Mouse (Mus musculus): ENCODE data around the gene Uck2. TPM values are rescaled to one million over a fixed set of nuclear protein-coding genes. Genes with fewer than 3 reads are reported as not detected.
A peak's percentile ranks its signal among the peaks of the same experiment; 100 is the strongest.

The Uck2 gene
- polyA plus RNA-seq, 1 experiment from 2014 or later, result 49.5 TPM

- H3K36me3 ChIP-seq, result no peaks in the 10 kb centered on the region
- ATAC-seq, result no peak
- peaks cover 35% of the 10 kb centered on the region for H3K4me1 ChIP-seq (replicated peaks)
- WGBS, result 88% methylated on average over 9 of the region's 9 CpGs
- H3K4me3 ChIP-seq (replicated peaks), result no peak overlapping the region
- H3K27me3 ChIP-seq (replicated peaks), result 0 out of 2 replicates have a peak, but pooled peaks cover 3% of the 10 kb centered on the region
- H3K9ac ChIP-seq, result no peak overlapping the region
- no peak overlapping the region for H3K4me2 ChIP-seq (replicated peaks)
- no peaks in the 10 kb centered on the region for H3K9me3 ChIP-seq
- H3K27ac ChIP-seq, result no peak overlapping the region
Observed at GRCm38 (mm10) chr1:167268360-167269063, 16.6 kb downstream of the Uck2 start.

- H3K27me3 ChIP-seq (replicated peaks), result 0 out of 2 replicates have a peak, but pooled peaks cover 3% of the 10 kb centered on the region
- WGBS, result 81% methylated on average over 3 of the region's 3 CpGs
- no peak for ATAC-seq
- no peak overlapping the region for H3K4me2 ChIP-seq (replicated peaks)
- H3K4me1 ChIP-seq (replicated peaks), result peaks cover 33% of the 10 kb centered on the region
- H3K36me3 ChIP-seq, result no peaks in the 10 kb centered on the region
- H3K4me3 ChIP-seq (replicated peaks), result no peak overlapping the region
- no peak overlapping the region for H3K27ac ChIP-seq
- H3K9ac ChIP-seq, result no peak overlapping the region
- no peaks in the 10 kb centered on the region for H3K9me3 ChIP-seq
Observed at GRCm38 (mm10) chr1:167266720-167267119, 18.4 kb downstream of the Uck2 start.

- 0 out of 2 replicates have a peak, but pooled peaks cover 3% of the 10 kb centered on the region for H3K27me3 ChIP-seq (replicated peaks)
- H3K4me2 ChIP-seq (replicated peaks), result no peak overlapping the region
- ATAC-seq, result no peak
- H3K4me1 ChIP-seq (replicated peaks), result peaks cover 19% of the 10 kb centered on the region
- no peak overlapping the region for H3K9ac ChIP-seq
- H3K27ac ChIP-seq, result no peak overlapping the region
- H3K4me3 ChIP-seq (replicated peaks), result no peak overlapping the region
- no peaks in the 10 kb centered on the region for H3K9me3 ChIP-seq
- 80% methylated on average over 4 of the region's 4 CpGs for WGBS
- H3K36me3 ChIP-seq, result no peaks in the 10 kb centered on the region
Observed at GRCm38 (mm10) chr1:167265366-167265765, 19.8 kb downstream of the Uck2 start.

GRCm38 (mm10) chr1:167262489-167263041 lies 22.6 kb downstream of the Uck2 start:
- Histone ChIP-seq H3K9ac (no peak overlapping the region), H3K27me3 (replicated peaks) (no peaks in the 10 kb centered on the region), H3K27ac (no peak overlapping the region), H3K4me3 (replicated peaks) (no peak overlapping the region), H3K9me3 (no peaks in the 10 kb centered on the region), H3K4me1 (replicated peaks) (0 out of 2 replicates have a peak, but pooled peaks cover 6% of the 10 kb centered on the region), H3K4me2 (replicated peaks) (no peak overlapping the region), H3K36me3 (no peaks in the 10 kb centered on the region)
- ATAC-seq, result peak; percentile 32; the same call in 1 of the 2 replicates
- 64% methylated on average over 10 of the region's 10 CpGs for WGBS

- Histone ChIP-seq H3K27me3 (replicated peaks) (no peaks in the 10 kb centered on the region), H3K36me3 (no peaks in the 10 kb centered on the region), H3K4me3 (replicated peaks) (no peak overlapping the region), H3K27ac (no peak overlapping the region), H3K9ac (no peak overlapping the region), H3K9me3 (no peaks in the 10 kb centered on the region), H3K4me2 (replicated peaks) (no peak overlapping the region), H3K4me1 (replicated peaks) (0 out of 2 replicates have a peak, but pooled peaks cover 10% of the 10 kb centered on the region)
- ATAC-seq, result peak; percentile 17; the same call in 1 of the 2 replicates
- 86% methylated on average over 11 of the region's 11 CpGs for WGBS
Observed at GRCm38 (mm10) chr1:167261750-167262149, 23.4 kb downstream of the Uck2 start.

- H3K27ac ChIP-seq, result peak overlapping the region; percentile 58; the same call in 1 of the 2 replicates
- H3K9ac ChIP-seq, result no peak overlapping the region
- 0 out of 2 replicates have a peak overlapping the region, but pooled peaks have one; percentile 4 for H3K4me2 ChIP-seq (replicated peaks)
- no peaks in the 10 kb centered on the region for H3K9me3 ChIP-seq
- H3K36me3 ChIP-seq, result no peaks in the 10 kb centered on the region
- no peaks in the 10 kb centered on the region for H3K27me3 ChIP-seq (replicated peaks)
- 0 out of 2 replicates have a peak, but pooled peaks cover 11% of the 10 kb centered on the region for H3K4me1 ChIP-seq (replicated peaks)
- 35% methylated on average over 10 of the region's 10 CpGs for WGBS
- H3K4me3 ChIP-seq (replicated peaks), result no peak overlapping the region
- no peak for ATAC-seq
Observed at GRCm38 (mm10) chr1:167259702-167260101, 25.4 kb downstream of the Uck2 start.

GRCm38 (mm10) chr1:167256724-167257302 lies 28.3 kb downstream of the Uck2 start:
- ATAC-seq, result peak; percentile 87
- Histone ChIP-seq H3K27ac (no peak overlapping the region), H3K4me2 (replicated peaks) (no peak overlapping the region), H3K27me3 (replicated peaks) (no peaks in the 10 kb centered on the region), H3K4me1 (replicated peaks) (0 out of 2 replicates have a peak, but pooled peaks cover 13% of the 10 kb centered on the region), H3K4me3 (replicated peaks) (no peak overlapping the region), H3K9ac (no peak overlapping the region), H3K9me3 (no peaks in the 10 kb centered on the region), H3K36me3 (no peaks in the 10 kb centered on the region)
- 57% methylated on average over 15 of the region's 15 CpGs for WGBS

- H3K4me1 ChIP-seq (replicated peaks), result 0 out of 2 replicates have a peak, but pooled peaks cover 12% of the 10 kb centered on the region
- no peaks in the 10 kb centered on the region for H3K9me3 ChIP-seq
- ATAC-seq, result no peak
- H3K4me2 ChIP-seq (replicated peaks), result no peak overlapping the region
- 92% methylated on average over 12 of the region's 12 CpGs for WGBS
- no peaks in the 10 kb centered on the region for H3K36me3 ChIP-seq
- H3K27ac ChIP-seq, result no peak overlapping the region
- H3K4me3 ChIP-seq (replicated peaks), result no peak overlapping the region
- H3K27me3 ChIP-seq (replicated peaks), result no peaks in the 10 kb centered on the region
- no peak overlapping the region for H3K9ac ChIP-seq
Observed at GRCm38 (mm10) chr1:167253579-167253978, 31.5 kb downstream of the Uck2 start.

GRCm38 (mm10) chr1:167249881-167250280 lies 35.2 kb downstream of the Uck2 start:
- ATAC-seq, result no peak
- peaks cover 19% of the 10 kb centered on the region for H3K4me1 ChIP-seq (replicated peaks)
- 89% methylated on average over 8 of the region's 8 CpGs for WGBS
- H3K27me3 ChIP-seq (replicated peaks), result no peaks in the 10 kb centered on the region
- no peaks in the 10 kb centered on the region for H3K36me3 ChIP-seq
- no peak overlapping the region for H3K9ac ChIP-seq
- no peaks in the 10 kb centered on the region for H3K9me3 ChIP-seq
- H3K4me2 ChIP-seq (replicated peaks), result no peak overlapping the region
- H3K4me3 ChIP-seq (replicated peaks), result no peak overlapping the region
- no peak overlapping the region for H3K27ac ChIP-seq

GRCm38 (mm10) chr1:167249252-167249651 lies 35.9 kb downstream of the Uck2 start:
- Histone ChIP-seq H3K36me3 (no peaks in the 10 kb centered on the region), H3K27ac (no peak overlapping the region), H3K4me2 (replicated peaks) (no peak overlapping the region), H3K4me3 (replicated peaks) (no peak overlapping the region), H3K9ac (no peak overlapping the region), H3K27me3 (replicated peaks) (no peaks in the 10 kb centered on the region), H3K9me3 (no peaks in the 10 kb centered on the region), H3K4me1 (replicated peaks) (peaks cover 17% of the 10 kb centered on the region)
- ATAC-seq, result no peak
- 67% methylated on average over 19 of the region's 19 CpGs for WGBS

- H3K4me1 ChIP-seq (replicated peaks), result peaks cover 24% of the 10 kb centered on the region
- H3K4me2 ChIP-seq (replicated peaks), result no peak overlapping the region
- H3K4me3 ChIP-seq (replicated peaks), result no peak overlapping the region
- H3K36me3 ChIP-seq, result no peaks in the 10 kb centered on the region
- H3K9ac ChIP-seq, result no peak overlapping the region
- no peaks in the 10 kb centered on the region for H3K9me3 ChIP-seq
- H3K27me3 ChIP-seq (replicated peaks), result no peaks in the 10 kb centered on the region
- WGBS, result 77% methylated on average over 9 of the region's 9 CpGs
- ATAC-seq, result no peak
- H3K27ac ChIP-seq, result no peak overlapping the region
Observed at GRCm38 (mm10) chr1:167247886-167248285, 37.2 kb downstream of the Uck2 start.

- H3K4me3 ChIP-seq (replicated peaks), result no peak overlapping the region
- H3K4me1 ChIP-seq (replicated peaks), result peaks cover 29% of the 10 kb centered on the region
- H3K27ac ChIP-seq, result no peak overlapping the region
- H3K9ac ChIP-seq, result no peak overlapping the region
- no peaks in the 10 kb centered on the region for H3K27me3 ChIP-seq (replicated peaks)
- no peak overlapping the region for H3K4me2 ChIP-seq (replicated peaks)
- 34% methylated on average over 8 of the region's 8 CpGs for WGBS
- ATAC-seq, result peak; percentile 26; the same call in 1 of the 2 replicates
- H3K36me3 ChIP-seq, result no peaks in the 10 kb centered on the region
- H3K9me3 ChIP-seq, result no peaks in the 10 kb centered on the region
Observed at GRCm38 (mm10) chr1:167246976-167247375, 38.1 kb downstream of the Uck2 start.

All from intestine, embryonic 15.5 days (tissue).